Mouse (Mus musculus): ENCODE data around the gene Aarsd1.
"Not testable (repeated sequence)": the region's sequence is repeated elsewhere in the genome, so short reads cannot be mapped to it uniquely, and the experiment has no call there.

Gene Aarsd1

GRCm38 (mm10) chr11:101446860-101447259, 29.4 kb upstream of the Aarsd1 start:
- DNase-seq (ENCODE audit: low spot score) = not testable (repeated sequence)

DNA sequence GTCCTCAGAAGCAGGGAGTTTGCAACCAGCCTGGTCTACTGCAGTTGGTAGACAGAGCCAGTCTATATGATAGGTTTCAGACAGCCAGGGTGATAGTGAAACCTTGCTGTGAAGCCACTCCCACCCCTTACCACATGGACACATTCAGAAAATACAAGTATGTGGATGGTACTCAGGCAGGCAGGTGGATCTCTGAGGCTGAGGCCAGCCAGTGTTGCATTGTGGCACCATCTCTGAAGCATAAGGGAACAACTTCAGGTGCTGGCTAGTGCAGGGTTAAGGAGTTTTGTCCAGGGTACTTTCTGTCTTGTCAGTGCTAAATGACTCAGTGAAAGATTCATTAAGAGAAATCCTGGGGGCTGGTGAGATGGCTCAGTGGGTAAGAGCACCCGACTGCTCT, 28.9 kb upstream of the Aarsd1 start:
- DNase-seq (ENCODE audit: low spot score) = no peak

GRCm38 (mm10) chr11:101442760-101443159, 25.3 kb upstream of the Aarsd1 start:
- DNase-seq (ENCODE audit: low spot score) = no peak

- DNase-seq (ENCODE audit: low spot score) = peak; percentile 99
Observed at GRCm38 (mm10) chr11:101442127-101442693, 24.8 kb upstream of the Aarsd1 start, which contains the start of gene Rpl27. Rpl27 (plus strand) TSS chr11:101442298.

- DNase-seq (ENCODE audit: low spot score) = not testable (repeated sequence)
Observed at GRCm38 (mm10) chr11:101441450-101442126, 24.2 kb upstream of the Aarsd1 start.

DNA sequence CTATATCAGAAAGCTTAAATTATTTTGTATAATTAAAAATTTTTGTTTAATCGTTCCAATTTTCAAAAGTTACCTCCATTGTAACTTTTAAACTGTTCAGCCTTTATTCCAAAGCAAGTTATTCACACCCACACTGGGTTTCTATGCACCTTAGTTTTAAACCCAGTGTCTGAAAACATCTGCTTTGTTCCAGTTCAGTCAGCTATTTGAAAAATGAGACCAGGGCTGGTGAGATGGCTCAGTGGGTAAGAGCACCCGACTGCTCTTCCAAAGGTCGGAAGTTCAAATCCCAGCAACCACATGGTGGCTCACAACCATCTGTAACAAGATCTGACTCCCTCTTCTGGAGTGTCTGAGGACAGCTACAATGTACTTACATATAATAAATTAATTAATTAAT, 20.6 kb upstream of the Aarsd1 start:
- not testable (repeated sequence) for DNase-seq (ENCODE audit: low spot score)

DNA sequence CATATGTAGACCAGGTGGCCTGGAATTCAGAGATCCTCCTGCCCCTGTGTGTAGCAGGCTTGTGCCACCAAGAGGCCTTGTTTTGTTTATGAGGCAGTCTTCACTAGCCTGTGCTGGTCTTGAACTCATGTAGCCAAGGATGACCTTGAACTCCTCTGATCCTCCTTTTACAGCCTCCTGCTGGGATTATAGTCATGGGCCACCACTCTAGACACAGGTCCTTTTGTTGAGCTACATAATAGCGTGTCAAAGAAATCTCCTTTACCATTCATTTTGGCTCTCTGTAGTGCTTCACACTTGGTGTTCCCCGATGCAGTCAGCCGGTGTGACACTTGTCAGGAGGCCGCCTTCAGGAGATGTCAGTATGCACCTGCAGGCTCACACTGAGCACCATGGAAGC, 19.5 kb upstream of the Aarsd1 start:
- no peak for DNase-seq (ENCODE audit: low spot score)

DNA sequence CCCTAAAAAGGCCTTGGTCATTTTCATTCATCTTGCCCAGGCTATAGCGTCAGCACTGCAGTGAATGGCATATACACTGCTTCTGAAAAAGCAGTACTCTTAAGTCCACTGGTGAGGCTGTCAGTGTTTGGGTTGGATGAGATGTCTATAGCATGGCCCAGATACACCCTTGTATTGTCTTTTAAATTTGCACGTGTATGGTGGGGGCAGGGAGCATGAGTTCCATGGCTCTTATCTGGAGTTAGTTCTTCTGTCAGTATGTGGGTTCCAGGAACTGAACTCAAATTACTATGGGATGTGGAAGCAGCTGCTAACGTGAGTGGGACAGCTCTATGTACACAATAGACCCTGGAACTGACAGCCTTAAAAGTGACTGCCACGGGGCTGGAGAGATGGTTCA, 18.4 kb upstream of the Aarsd1 start:
- DNase-seq (ENCODE audit: low spot score) = no peak

DNA sequence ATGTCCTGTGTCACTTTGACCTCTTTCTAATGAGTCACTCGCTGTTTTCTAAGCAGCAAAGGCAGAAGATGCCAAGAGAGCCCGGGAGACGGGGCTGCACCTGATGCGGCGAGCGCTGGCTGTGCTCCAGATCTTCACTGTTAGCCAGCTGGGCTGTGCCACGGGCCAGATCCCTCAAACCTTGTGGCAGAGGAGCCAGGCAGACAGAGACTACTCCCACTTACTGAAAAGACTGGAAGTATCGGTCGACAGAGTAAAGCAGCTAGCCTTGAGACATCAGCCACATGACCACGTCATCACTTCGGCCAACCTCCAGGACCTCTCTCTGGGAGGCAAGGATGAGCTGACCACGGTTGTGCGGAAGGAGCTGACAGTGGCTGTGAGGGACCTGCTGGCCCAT, 16.0 kb upstream of the Aarsd1 start:
- no peak for DNase-seq (ENCODE audit: low spot score)

- DNase-seq (ENCODE audit: low spot score) = no peak
Observed at GRCm38 (mm10) chr11:101431327-101431726, 13.9 kb upstream of the Aarsd1 start.

DNA sequence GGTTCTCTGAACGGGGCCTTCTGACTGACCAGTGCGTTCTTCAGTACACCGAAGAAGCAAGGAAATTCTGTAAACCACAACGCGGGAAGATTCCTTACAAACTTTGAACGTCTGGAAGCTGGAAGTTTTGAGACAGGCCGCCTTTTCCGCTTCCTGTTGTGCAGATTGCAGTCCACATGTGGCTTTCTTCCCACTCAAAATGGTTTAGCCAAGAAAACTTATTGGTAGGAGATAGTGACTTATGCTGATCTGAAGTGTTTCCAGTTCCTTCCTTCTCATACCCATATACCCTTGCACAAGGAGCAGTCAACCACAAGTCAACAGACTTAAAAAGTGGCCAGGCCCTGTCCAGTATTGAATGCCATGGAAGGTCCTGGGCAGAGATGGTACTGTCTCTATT, 8.8 kb upstream of the Aarsd1 start:
- no peak for DNase-seq (ENCODE audit: low spot score)

GRCm38 (mm10) chr11:101424925-101425813, 7.8 kb upstream of the Aarsd1 start, which contains the start of the genes Rundc1 and Ptges3l:
Rundc1 (plus strand) TSS chr11:101425085.
Ptges3l (minus strand) TSS chr11:101425333.
- peak; percentile 97 for DNase-seq (ENCODE audit: low spot score)

- DNase-seq (ENCODE audit: low spot score) = peak; percentile 51
Observed at GRCm38 (mm10) chr11:101424105-101424851, 6.9 kb upstream of the Aarsd1 start, which contains the start of gene Gm27029. Gm27029 (minus strand) TSS chr11:101424796.

DNA sequence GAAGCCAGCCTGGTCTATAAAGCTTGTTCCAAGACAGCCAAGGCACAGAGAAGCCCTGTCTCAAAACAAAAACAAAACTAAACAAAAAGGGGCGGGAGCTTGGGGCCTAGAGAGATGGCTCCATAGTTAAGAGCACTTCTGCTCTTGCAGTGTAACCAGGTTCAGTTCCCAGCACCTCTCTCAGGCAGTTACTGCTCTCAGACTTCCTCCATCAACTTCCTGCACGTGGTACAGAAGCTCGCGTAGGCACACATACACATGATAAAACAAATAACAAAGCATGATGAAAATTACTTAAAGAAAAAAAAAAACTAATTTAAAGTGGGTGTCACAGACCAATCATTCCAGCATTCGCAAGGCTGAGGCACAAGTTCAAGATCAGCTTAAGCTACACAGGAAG, 2.7 kb upstream of the Aarsd1 start:
- DNase-seq (ENCODE audit: low spot score) = no peak

DNA sequence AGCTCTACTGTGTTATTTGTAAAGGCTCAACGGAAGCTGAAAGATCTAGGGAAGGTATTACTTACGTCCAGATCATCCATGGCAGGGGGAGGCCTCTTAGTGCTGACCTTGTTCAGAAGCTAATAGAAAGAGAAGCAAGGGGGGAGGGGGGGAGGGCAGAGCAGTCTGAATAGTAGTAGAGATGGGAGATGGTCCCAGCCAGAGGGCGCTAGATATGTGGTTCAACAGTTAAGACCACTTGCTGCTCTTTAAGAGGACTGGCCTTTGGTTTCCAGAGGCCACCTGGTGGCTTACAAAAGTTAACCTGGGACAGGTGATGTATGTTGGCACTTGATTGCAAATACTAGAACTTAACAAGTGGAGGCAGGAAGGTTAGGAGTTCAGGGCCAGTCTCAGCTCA, 2.2 kb upstream of the Aarsd1 start:
- no peak for DNase-seq (ENCODE audit: low spot score)

DNA sequence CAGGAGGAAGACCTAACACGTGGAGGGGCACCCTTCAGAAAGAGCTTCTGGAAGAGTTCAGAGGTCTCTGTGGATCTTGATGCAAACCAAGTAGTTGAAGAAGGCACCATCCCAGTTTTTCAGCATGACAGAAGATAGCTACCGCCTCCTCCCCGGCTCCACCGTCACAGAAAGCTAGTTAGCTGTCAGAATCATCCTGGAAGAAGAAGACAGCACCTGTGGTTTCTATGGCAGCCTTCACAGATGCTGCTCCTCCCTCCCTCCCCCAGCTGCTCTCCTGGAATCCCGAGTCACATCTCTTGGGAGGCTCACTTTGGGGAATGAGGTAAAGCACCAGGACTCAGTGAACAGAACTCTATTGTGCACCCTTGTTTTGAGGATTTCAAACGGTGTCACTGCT, 1.6 kb upstream of the Aarsd1 start:
- DNase-seq (ENCODE audit: low spot score) = no peak

DNA sequence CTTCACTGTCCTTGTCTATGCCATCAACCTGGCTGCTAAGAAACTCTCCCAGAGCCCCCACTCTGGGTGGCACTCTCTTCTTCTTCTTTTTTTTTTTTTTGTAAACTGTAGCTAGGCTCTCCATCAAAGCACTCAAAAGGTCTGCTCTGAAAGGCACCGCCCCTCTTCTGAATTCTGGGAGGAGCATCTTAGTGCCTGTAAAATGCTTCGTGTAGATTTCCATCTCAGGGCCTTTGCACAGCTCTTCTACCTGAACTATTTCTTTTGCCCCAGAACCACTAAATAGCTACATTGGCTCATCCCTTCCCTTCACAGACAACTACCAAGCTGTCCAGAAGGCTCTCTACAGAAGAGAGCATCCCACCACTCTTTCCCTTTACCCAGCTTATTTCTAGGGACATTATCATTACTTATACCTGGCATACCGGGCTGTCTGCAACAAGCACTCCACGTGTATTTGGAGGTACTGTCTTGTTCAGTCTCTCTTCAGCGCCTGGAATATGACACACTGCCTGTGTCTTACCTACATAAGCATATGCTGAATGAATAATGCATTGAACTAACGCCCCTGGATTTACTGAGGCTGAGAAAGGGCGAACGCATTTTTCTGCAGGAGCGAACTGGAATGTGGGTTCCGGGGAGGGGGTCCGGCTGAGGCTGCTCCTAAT, 848 bp downstream of the Aarsd1 start:
- DNase-seq (ENCODE audit: low spot score) = no peak

GRCm38 (mm10) chr11:101415306-101415705, 2.1 kb downstream of the Aarsd1 start:
- no peak for DNase-seq (ENCODE audit: low spot score)

- peak; percentile 45 for DNase-seq (ENCODE audit: low spot score)
Observed at GRCm38 (mm10) chr11:101395110-101395509, 22.3 kb downstream of the Aarsd1 start.

GRCm38 (mm10) chr11:101381817-101382216, 35.6 kb downstream of the Aarsd1 start:
- no peak for DNase-seq (ENCODE audit: low spot score)

DNA sequence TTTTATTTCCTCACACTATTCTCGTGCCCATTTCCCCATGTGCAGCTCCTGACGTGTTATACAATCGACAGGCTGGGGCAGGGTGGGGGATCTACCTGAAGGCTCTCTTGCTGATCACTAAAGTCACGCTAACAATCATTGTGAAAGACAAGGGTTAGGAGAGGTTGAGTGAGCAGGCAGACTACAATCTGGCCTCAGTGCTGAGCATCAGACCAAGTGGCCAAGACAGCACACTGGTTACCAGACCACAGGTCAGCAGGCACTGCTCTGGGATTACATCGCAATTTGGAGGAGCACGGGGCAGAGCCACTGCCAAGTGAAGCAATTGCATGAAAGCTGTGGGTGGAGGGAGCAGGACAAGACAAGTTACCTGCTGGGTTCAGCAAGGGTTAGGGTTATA, 38.5 kb downstream of the Aarsd1 start:
- DNase-seq (ENCODE audit: low spot score) = no peak
